Mouse (Mus musculus): ENCODE measurements around the gene Spic. TPM values are rescaled to one million over a fixed set of nuclear protein-coding genes. Genes with fewer than 3 reads are reported as not detected.

The Spic gene
- 8.6 and 11.7 TPM in 2 replicates for polyA plus RNA-seq (2012; ENCODE audit: insufficient read depth, insufficient read length, missing spikeins)

GRCm38 (mm10) chr10:88684925-88685324, at the start of gene Spic:
Spic (minus strand) TSS chr10:88685015.
- H3K27ac ChIP-seq (ENCODE audit: insufficient read depth, low read depth, low read length), result no peak within 1 kb of the TSS
- H3K4me1 ChIP-seq (ENCODE audit: control insufficient read depth, insufficient read depth, low read length), result peaks cover 8% of the 10 kb centered on the region
- H3K4me3 ChIP-seq (ENCODE audit: insufficient read depth, low read length), result no peak within 1 kb of the TSS
- TF ChIP-seq CTCF (IDR thresholded peaks at IDR 0.05; ENCODE audit: low read depth, low read length), result no peak
- TF ChIP-seq POLR2A (IDR thresholded peaks at IDR 0.05; ENCODE audit: borderline replicate concordance, low read depth, low read length), result no peak

DNA sequence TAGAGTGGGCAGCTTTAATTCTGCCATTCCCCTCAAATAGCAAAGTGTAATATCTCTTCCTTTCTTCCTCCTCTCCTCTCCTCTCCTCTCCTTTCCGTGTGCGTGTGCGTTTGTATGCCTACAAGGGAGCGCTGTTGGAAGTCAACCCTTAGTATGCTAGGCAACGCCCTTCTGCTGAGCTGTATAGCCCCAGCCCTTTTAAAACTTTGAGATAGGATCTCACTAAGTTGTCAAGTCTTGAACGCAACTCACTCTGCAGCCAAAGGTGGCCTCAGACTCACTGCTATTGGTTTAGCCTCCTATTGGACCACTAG, 47.5 kb upstream of the Spic start:
- H3K4me3 ChIP-seq (ENCODE audit: insufficient read depth, low read length), result peak overlapping the region; percentile 81
- H3K4me1 ChIP-seq (ENCODE audit: control insufficient read depth, insufficient read depth, low read length), result peaks cover 6% of the 10 kb centered on the region
- no peak for TF ChIP-seq POLR2A (IDR thresholded peaks at IDR 0.05; ENCODE audit: borderline replicate concordance, low read depth, low read length)
- no peak for TF ChIP-seq CTCF (IDR thresholded peaks at IDR 0.05; ENCODE audit: low read depth, low read length)
- H3K27ac ChIP-seq (ENCODE audit: insufficient read depth, low read depth, low read length), result no peak overlapping the region

DNA sequence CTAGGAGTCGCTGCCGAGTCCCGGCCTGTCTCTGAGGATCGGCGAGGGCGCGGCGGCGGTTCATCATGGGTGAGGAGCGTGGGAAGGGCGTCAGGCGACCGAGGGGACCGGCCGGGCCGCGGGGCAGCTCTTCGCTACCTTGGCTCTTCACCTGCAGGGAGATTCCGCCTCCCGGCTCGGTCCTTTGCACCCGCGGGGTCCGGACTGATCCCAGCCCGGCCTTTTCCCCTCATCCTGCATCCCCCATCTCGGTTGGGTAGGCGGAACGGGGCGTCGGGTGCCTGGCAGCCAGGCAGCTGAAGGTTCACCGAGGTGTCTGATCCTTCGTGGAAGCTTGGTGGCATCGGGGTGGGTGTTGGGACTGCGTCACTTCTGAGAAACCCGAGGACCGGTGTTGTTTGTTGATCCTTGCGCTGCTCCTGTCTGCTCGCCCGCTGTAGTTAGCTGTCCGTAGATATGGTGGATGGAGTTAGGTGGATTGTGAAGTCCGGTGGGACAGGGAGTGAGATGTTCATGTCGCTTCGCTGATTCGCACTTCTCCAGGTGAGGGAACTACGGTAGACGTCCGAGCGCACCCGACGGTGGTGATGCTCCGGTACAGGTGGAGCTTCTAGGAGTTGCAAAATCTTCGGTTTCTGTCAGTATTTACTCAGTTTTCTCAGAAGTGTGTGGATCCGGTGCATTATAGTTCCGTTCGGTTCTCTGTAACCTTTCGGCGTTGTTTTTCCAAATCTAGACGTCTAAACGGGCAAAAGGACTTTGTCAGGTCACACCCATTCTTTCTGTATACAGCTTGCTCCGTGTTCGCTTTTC, 46.9 kb upstream of the Spic start:
- Histone ChIP-seq H3K4me1 (ENCODE audit: control insufficient read depth, insufficient read depth, low read length) (peaks cover 6% of the 10 kb centered on the region), H3K4me3 (ENCODE audit: insufficient read depth, low read length) (peak overlapping the region; percentile 81), H3K27ac (ENCODE audit: insufficient read depth, low read depth, low read length) (peak overlapping the region; percentile 54)
- TF ChIP-seq POLR2A (IDR thresholded peaks at IDR 0.05; ENCODE audit: borderline replicate concordance, low read depth, low read length) (no peak), CTCF (IDR thresholded peaks at IDR 0.05; ENCODE audit: low read depth, low read length) (no peak)

GRCm38 (mm10) chr10:88730571-88731495, 46.0 kb upstream of the Spic start, which contains the start of gene Arl1:
Arl1 (plus strand) TSS chr10:88730858.
- peaks cover 6% of the 10 kb centered on the region for H3K4me1 ChIP-seq (ENCODE audit: control insufficient read depth, insufficient read depth, low read length)
- peak within 1 kb of the TSS; percentile 81 for H3K4me3 ChIP-seq (ENCODE audit: insufficient read depth, low read length)
- H3K27ac ChIP-seq (ENCODE audit: insufficient read depth, low read depth, low read length), result peak within 1 kb of the TSS; percentile 56
- no peak for TF ChIP-seq CTCF (IDR thresholded peaks at IDR 0.05; ENCODE audit: low read depth, low read length)
- no peak for TF ChIP-seq POLR2A (IDR thresholded peaks at IDR 0.05; ENCODE audit: borderline replicate concordance, low read depth, low read length)

DNA sequence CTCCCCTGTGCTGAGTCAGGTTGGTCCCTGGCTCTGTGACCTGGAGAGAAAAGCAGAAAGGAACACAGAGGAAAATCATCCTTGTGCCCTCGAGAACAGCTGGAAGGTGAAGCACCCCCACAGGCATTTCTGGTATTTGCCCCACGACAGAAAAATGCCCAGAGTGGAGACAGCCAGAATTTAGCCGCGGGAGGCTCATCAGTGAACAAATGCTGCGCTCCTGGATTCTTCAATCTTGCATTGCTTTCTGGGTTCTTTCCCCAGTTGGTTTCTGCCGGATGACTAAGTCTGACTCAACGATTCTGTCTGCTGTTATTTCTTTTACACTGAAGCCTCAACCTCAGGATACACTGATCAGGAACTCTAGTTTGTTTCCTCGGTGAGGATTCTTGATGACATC, 43.4 kb upstream of the Spic start:
- TF ChIP-seq CTCF (IDR thresholded peaks at IDR 0.05; ENCODE audit: low read depth, low read length) (no peak), POLR2A (IDR thresholded peaks at IDR 0.05; ENCODE audit: borderline replicate concordance, low read depth, low read length) (no peak)

DNA sequence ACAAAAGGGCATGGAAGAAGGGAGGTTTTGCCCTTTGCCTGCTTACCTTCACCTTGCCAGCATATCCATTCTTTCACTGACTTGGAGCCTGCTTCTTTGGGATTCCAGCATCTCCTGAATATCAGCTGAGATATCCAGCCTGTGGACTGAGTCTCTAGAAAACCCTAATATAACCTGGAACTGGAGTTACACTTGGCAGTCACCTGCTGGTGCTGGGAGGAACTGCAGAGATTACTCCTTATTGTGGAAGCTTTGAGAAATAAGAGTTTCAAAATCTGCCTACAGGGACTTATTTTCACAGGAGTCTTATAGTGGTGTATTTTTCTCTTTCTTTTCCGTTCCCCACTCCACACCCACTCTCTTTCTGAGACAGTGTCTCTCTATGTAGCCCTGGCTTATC, 42.3 kb upstream of the Spic start:
- Histone ChIP-seq H3K4me3 (ENCODE audit: insufficient read depth, low read length) (no peak overlapping the region), H3K4me1 (ENCODE audit: control insufficient read depth, insufficient read depth, low read length) (0 out of 2 replicates have a peak, but pooled peaks cover 4% of the 10 kb centered on the region), H3K27ac (ENCODE audit: insufficient read depth, low read depth, low read length) (no peak overlapping the region)
- no peak for TF ChIP-seq CTCF (IDR thresholded peaks at IDR 0.05; ENCODE audit: low read depth, low read length)
- no peak for TF ChIP-seq POLR2A (IDR thresholded peaks at IDR 0.05; ENCODE audit: borderline replicate concordance, low read depth, low read length)

More for the DNA sequence above, 43.4 kb upstream of the Spic start:
- no peak overlapping the region for H3K27ac ChIP-seq (ENCODE audit: insufficient read depth, low read depth, low read length)
- no peak overlapping the region for H3K4me3 ChIP-seq (ENCODE audit: insufficient read depth, low read length)
- peaks cover 6% of the 10 kb centered on the region for H3K4me1 ChIP-seq (ENCODE audit: control insufficient read depth, insufficient read depth, low read length)

- Histone ChIP-seq H3K4me3 (ENCODE audit: insufficient read depth, low read length) (no peak overlapping the region), H3K4me1 (ENCODE audit: control insufficient read depth, insufficient read depth, low read length) (peaks cover 7% of the 10 kb centered on the region), H3K27ac (ENCODE audit: insufficient read depth, low read depth, low read length) (no peak overlapping the region)
- TF ChIP-seq POLR2A (IDR thresholded peaks at IDR 0.05; ENCODE audit: borderline replicate concordance, low read depth, low read length) (no peak), CTCF (IDR thresholded peaks at IDR 0.05; ENCODE audit: low read depth, low read length) (no peak)
Observed at GRCm38 (mm10) chr10:88725343-88725742, 40.5 kb upstream of the Spic start.

DNA sequence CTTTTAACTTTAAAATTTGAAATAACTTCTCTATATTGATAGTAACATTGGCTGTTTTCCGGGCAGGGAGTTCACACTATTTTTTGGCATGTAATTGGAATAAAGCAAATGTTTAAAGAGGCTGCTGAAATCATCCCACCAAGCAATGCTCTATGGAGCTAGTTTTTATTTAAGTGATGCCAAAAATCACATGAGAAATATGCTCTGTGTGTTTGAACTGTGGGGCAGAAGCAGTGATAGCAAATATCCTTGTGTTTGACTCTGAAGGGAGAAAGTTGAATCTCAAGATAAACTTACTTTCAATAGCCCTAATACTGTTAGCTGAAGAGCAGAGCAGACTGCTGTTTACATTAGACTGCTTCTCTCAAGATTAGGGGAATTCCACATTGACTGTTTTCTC, 34.8 kb upstream of the Spic start:
- peaks cover 18% of the 10 kb centered on the region for H3K4me1 ChIP-seq (ENCODE audit: control insufficient read depth, insufficient read depth, low read length)
- H3K4me3 ChIP-seq (ENCODE audit: insufficient read depth, low read length), result no peak overlapping the region
- 0 out of 2 replicates have a peak overlapping the region, but pooled peaks have one; percentile 26 for H3K27ac ChIP-seq (ENCODE audit: insufficient read depth, low read depth, low read length)
- no peak for TF ChIP-seq CTCF (IDR thresholded peaks at IDR 0.05; ENCODE audit: low read depth, low read length)

DNA sequence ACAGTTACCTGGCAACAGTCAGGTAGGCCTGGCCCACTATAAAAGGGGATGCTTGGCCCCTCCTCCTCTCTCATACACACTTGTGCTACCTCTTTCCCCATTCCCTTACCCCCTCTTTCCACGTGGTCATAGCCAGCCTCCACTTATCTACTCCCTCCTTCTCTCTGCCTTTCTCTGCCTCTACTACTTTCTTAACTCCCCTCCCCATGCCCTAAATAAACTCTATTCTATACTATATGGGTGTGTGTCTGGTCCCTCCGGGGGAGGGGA, 32.9 kb upstream of the Spic start:
- Histone ChIP-seq H3K27ac (ENCODE audit: insufficient read depth, low read depth, low read length) (no peak overlapping the region), H3K4me1 (ENCODE audit: control insufficient read depth, insufficient read depth, low read length) (peaks cover 31% of the 10 kb centered on the region), H3K4me3 (ENCODE audit: insufficient read depth, low read length) (no peak overlapping the region)
- TF ChIP-seq CTCF (IDR thresholded peaks at IDR 0.05; ENCODE audit: low read depth, low read length) (no peak), POLR2A (IDR thresholded peaks at IDR 0.05; ENCODE audit: borderline replicate concordance, low read depth, low read length) (no peak)

All from bone marrow macrophage, adult 2 months (primary cell).